Mouse (Mus musculus): ENCODE measurements at regions not wholly inside any gene's neighbourhood (a gene's known extent, or its start where the extent isn't known, plus 50 kb on each side); places are given as distances from the start of the nearest gene placed in this dataset.

DNA sequence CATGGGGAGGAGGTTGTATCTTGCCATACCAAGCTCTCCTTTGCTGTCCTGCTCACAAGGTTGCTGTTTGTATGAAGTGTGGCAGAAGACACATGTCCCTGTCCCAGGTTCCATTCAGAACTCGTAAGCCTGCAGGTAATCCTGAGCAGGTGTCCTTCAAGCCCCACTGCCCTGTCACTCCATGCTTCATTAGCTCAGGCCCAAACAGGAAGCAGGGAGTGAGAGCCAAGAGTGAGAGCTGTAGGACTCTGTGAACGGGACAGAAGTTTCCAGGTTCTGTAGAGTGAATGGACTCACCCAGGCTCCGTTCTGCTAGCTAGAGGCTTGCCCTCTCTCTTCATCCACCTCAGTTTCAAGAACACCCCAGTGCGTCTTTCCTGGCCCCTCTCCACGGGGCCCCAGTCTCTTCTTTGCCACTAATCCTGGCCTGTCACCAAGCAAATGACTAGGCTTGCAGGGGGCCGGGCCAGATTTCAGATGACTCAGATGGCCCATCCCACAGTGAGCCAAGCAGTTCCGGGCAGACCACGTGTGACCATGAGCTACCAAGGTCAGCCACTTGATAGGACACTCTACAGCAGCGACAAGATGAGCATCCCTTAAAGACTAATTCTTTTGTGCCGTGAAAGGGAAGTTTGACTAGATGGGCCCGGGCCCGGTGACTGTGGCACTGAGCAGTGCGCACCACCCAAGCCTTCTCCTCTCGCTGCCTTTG is 54.4 kb upstream of the Ubr2 start:
- peak; percentile 15 for DNase-seq (ENCODE audit: low spot score)

DNA sequence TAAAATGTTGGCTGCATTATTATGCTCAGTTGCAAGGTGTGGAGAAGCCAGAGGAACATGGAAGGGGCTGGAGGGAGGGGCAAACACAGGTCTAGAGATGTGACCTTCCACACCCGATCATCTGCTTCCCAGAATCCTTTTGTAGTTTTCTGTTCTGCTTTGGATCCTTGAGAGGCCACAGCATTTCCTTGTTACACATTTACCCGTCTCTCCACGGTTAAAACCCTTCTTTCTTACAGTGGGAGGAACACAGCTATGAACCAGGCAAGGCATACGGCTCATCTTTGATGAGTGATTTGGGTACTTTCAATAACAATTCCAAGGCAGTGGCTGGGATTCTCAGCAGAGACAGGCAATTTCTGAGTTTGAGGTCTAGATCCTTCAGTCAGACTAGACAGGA is 53.6 kb upstream of the Ubr2 start:
- no peak for DNase-seq (ENCODE audit: low spot score)

DNA sequence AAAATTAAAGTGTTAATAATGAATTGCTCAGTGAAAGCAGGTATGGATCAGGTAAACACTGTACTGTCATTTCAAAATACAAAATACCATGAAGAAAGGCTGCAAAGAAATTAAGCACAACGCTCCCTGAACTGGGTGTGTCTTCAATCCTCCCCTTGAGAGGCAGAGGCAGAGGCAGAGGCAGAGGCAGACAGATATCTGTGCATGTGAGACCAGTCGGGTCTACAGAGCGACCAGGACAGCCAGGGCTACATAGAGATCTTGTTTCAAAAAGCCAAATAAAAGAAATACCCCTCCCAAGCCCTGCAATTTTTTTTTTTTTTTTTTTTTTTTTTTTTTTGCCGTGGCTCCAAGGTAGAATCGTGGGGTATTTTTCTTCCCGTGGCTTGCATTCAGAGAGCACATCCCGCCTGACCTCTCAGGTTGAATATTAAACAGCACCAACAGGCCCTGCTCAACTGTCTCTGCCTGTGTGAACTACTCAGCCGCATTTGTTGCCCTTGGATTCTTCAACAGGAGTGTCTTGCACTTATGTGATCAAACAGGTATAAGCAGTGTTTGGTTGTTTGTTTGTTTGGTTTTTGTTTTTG is 50.8 kb upstream of the Ubr2 start:
- DNase-seq (ENCODE audit: low spot score): no peak
